Mouse (Mus musculus) myocyte (in vitro differentiated cells): Measurements from ENCODE around the gene Lrch4. TPM values are rescaled to one million over a fixed set of nuclear protein-coding genes. Genes with fewer than 3 reads are reported as not detected.

ENCODE experiments used
- H3K27me3 ChIP-seq: one replicate; pipeline ENCODE4 v1.6.1; 2011; ENCODE audit not compliant: control insufficient read depth, insufficient read depth, insufficient read length
- H3K36me3 ChIP-seq: one replicate; pipeline ENCODE4 v1.6.1; 2011; ENCODE audit not compliant: control insufficient read depth, insufficient read depth
- H3K4me2 ChIP-seq: one replicate; pipeline ENCODE4 v1.6.1; 2011; ENCODE audit warnings: low read depth, control low read depth
- H3K4me3 ChIP-seq: one replicate; pipeline ENCODE4 v1.5.1; 2011; ENCODE audit warnings: mild to moderate bottlenecking, control low read depth, moderate library complexity
- H3K79me2 ChIP-seq: one replicate; pipeline ENCODE4 v1.6.1; 2011; ENCODE audit not compliant: control insufficient read depth, insufficient read depth
- H3ac ChIP-seq: one replicate; pipeline ENCODE4 v1.6.1; 2011; ENCODE audit not compliant: control insufficient read depth, insufficient read length
- CEBPB ChIP-seq: IDR thresholded peaks from 2 replicates; pipeline ENCODE4 v1.6.1; 2011; ENCODE audit warnings: mild to moderate bottlenecking, moderate library complexity; ENCODE audit not compliant: poor library complexity, insufficient read depth, severe bottlenecking
- E2F4 ChIP-seq: IDR thresholded peaks from one replicate; pipeline ENCODE4 v1.6.1; 2011; ENCODE audit warnings: mild to moderate bottlenecking, control low read depth, moderate library complexity; ENCODE audit not compliant: insufficient read depth
- MAX ChIP-seq: IDR thresholded peaks from one replicate; pipeline ENCODE4 v1.6.1; 2011; ENCODE audit warnings: low read depth, mild to moderate bottlenecking, control low read depth
- MYOD1 ChIP-seq, 3 experiments: IDR thresholded peaks; one replicate each; pipeline ENCODE4 v1.6.1; 2011; ENCODE audit warnings: control low read depth in 2 of 3, low read depth in 2 of 3, mild to moderate bottlenecking in 2 of 3, moderate library complexity in 1 of 3; ENCODE audit not compliant: insufficient read length in 2 of 3, control insufficient read depth in 1 of 3
- MYOG ChIP-seq, 3 experiments: IDR thresholded peaks; one replicate each; pipeline ENCODE4 v1.6.1; 2011; ENCODE audit warnings: control low read depth in 2 of 3, low read depth in 2 of 3, mild to moderate bottlenecking in 2 of 3; ENCODE audit not compliant: insufficient read length in 2 of 3, control insufficient read depth in 1 of 3, insufficient read depth in 1 of 3
- POLR2A ChIP-seq: IDR thresholded peaks from one replicate; pipeline ENCODE4 v1.6.1; 2011; ENCODE audit warnings: low read depth, mild to moderate bottlenecking, control low read depth, moderate library complexity; ENCODE audit not compliant: insufficient read length
- POLR2AphosphoS2 ChIP-seq: IDR thresholded peaks from one replicate; pipeline ENCODE4 v1.6.1; 2011; ENCODE audit warnings: low read depth, control low read depth; ENCODE audit not compliant: insufficient read length
- REST ChIP-seq: IDR thresholded peaks from one replicate; pipeline ENCODE4 v1.6.1; 2011; ENCODE audit warnings: mild to moderate bottlenecking, control low read depth, moderate library complexity; ENCODE audit not compliant: insufficient read depth, insufficient read length
- SRF ChIP-seq: IDR thresholded peaks from one replicate; pipeline ENCODE4 v1.6.1; 2011; ENCODE audit warnings: low read depth; ENCODE audit not compliant: control insufficient read depth, insufficient read length
- TCF12 ChIP-seq: IDR thresholded peaks from one replicate; pipeline ENCODE4 v1.6.1; 2011; ENCODE audit warnings: mild to moderate bottlenecking, control low read depth; ENCODE audit not compliant: poor library complexity, insufficient read depth, severe bottlenecking
- TCF3 ChIP-seq: IDR thresholded peaks from one replicate; pipeline ENCODE4 v1.6.1; 2011; ENCODE audit warnings: low read depth, control low read depth; ENCODE audit not compliant: insufficient read length
- USF1 ChIP-seq: IDR thresholded peaks from one replicate; pipeline ENCODE4 v1.6.1; 2011; ENCODE audit warnings: low read depth, mild to moderate bottlenecking, control low read depth, moderate library complexity
- polyA plus RNA-seq: library from polyadenylated mRNA; unstranded; fragments of >200 nt; fragmentation: generic; extraction: Trizol; gene quantifications from one replicate; pipeline ENCODE4 v1.2.1, GENCODE M21; 2012; ENCODE audit warnings: missing spikeins

The Lrch4 gene
- polyA plus RNA-seq, 1 experiment: 29.1 TPM

- TF ChIP-seq POLR2AphosphoS2: no peak
- TF ChIP-seq SRF: no peak
- TF ChIP-seq TCF12: no peak
- TF ChIP-seq CEBPB: no peak
- TF ChIP-seq USF1: no peak
- TF ChIP-seq TCF3: no peak
- TF ChIP-seq MYOD1 (IDR thresholded peaks at IDR 0.05; ENCODE audit: control insufficient read depth in 1 of 3, insufficient read length in 2 of 3, low read depth in 2 of 3): no peak
- TF ChIP-seq E2F4: no peak
- no peak for TF ChIP-seq MYOG (IDR thresholded peaks at IDR 0.05; ENCODE audit: control insufficient read depth in 1 of 3, insufficient read depth in 1 of 3, insufficient read length in 2 of 3, low read depth in 2 of 3)
- TF ChIP-seq POLR2A: no peak
- TF ChIP-seq REST: no peak
- no peak for TF ChIP-seq MAX
- no peaks in the 10 kb centered on the region for H3K27me3 ChIP-seq
- no peak overlapping the region for H3K4me2 ChIP-seq
- no peak overlapping the region for H3ac ChIP-seq
- no peak overlapping the region for H3K4me3 ChIP-seq
- H3K36me3 ChIP-seq: no peaks in the 10 kb centered on the region
- peaks cover 26% of the 10 kb centered on the region for H3K79me2 ChIP-seq
These were observed 56.7 kb downstream of the Lrch4 start for GRCm38 (mm10) chr5:137685653-137686052.

- Histone ChIP-seq H3K36me3 (no peaks in the 10 kb centered on the region), H3ac (no peak overlapping the region), H3K79me2 (peaks cover 25% of the 10 kb centered on the region), H3K4me3 (no peak overlapping the region), H3K27me3 (no peaks in the 10 kb centered on the region), H3K4me2 (no peak overlapping the region)
- no peak for TF ChIP-seq REST
- no peak for TF ChIP-seq TCF3
- no peak for TF ChIP-seq E2F4
- no peak for TF ChIP-seq USF1
- TF ChIP-seq CEBPB: no peak
- no peak for TF ChIP-seq MYOG (IDR thresholded peaks at IDR 0.05; ENCODE audit: control insufficient read depth in 1 of 3, insufficient read depth in 1 of 3, insufficient read length in 2 of 3, low read depth in 2 of 3)
- no peak for TF ChIP-seq POLR2AphosphoS2
- no peak for TF ChIP-seq SRF
- TF ChIP-seq MAX: no peak
- no peak for TF ChIP-seq TCF12
- TF ChIP-seq POLR2A: no peak
- TF ChIP-seq MYOD1 (IDR thresholded peaks at IDR 0.05; ENCODE audit: control insufficient read depth in 1 of 3, insufficient read length in 2 of 3, low read depth in 2 of 3): no peak
These were observed 57.3 kb downstream of the Lrch4 start for GRCm38 (mm10) chr5:137686127-137686790.

- TF ChIP-seq CEBPB: no peak
- no peak for TF ChIP-seq POLR2A
- no peak for TF ChIP-seq POLR2AphosphoS2
- TF ChIP-seq TCF3: no peak
- no peak for TF ChIP-seq TCF12
- no peak for TF ChIP-seq E2F4
- no peak for TF ChIP-seq MYOD1 (IDR thresholded peaks at IDR 0.05; ENCODE audit: control insufficient read depth in 1 of 3, insufficient read length in 2 of 3, low read depth in 2 of 3)
- TF ChIP-seq USF1: no peak
- no peak for TF ChIP-seq REST
- no peak for TF ChIP-seq MAX
- no peak for TF ChIP-seq MYOG (IDR thresholded peaks at IDR 0.05; ENCODE audit: control insufficient read depth in 1 of 3, insufficient read depth in 1 of 3, insufficient read length in 2 of 3, low read depth in 2 of 3)
- TF ChIP-seq SRF: no peak
- Histone ChIP-seq H3ac (no peak overlapping the region), H3K79me2 (no peaks in the 10 kb centered on the region), H3K4me2 (no peak overlapping the region), H3K27me3 (no peaks in the 10 kb centered on the region), H3K36me3 (no peaks in the 10 kb centered on the region), H3K4me3 (no peak overlapping the region)
These were observed 61.1 kb downstream of the Lrch4 start for GRCm38 (mm10) chr5:137689974-137690373.

- no peak overlapping the region for H3K4me2 ChIP-seq
- TF ChIP-seq POLR2AphosphoS2: no peak
- TF ChIP-seq MYOD1 (IDR thresholded peaks at IDR 0.05; ENCODE audit: control insufficient read depth in 1 of 3, insufficient read length in 2 of 3, low read depth in 2 of 3): no peak
- no peak for TF ChIP-seq MAX
- TF ChIP-seq MYOG (IDR thresholded peaks at IDR 0.05; ENCODE audit: control insufficient read depth in 1 of 3, insufficient read depth in 1 of 3, insufficient read length in 2 of 3, low read depth in 2 of 3): no peak
- no peak for TF ChIP-seq REST
- no peak for TF ChIP-seq E2F4
These were observed 61.6 kb downstream of the Lrch4 start for GRCm38 (mm10) chr5:137690531-137690930.

More at GRCm38 (mm10) chr5:137690531-137690930, 61.6 kb downstream of the Lrch4 start:
- Histone ChIP-seq H3K79me2 (no peaks in the 10 kb centered on the region), H3K4me3 (no peak overlapping the region), H3ac (no peak overlapping the region), H3K36me3 (no peaks in the 10 kb centered on the region), H3K27me3 (peaks cover 2% of the 10 kb centered on the region)

Other genes starting within 250 kb of the Lrch4 start
- gene Zan, start 152.1 kb upstream of the Lrch4 start, polyA plus RNA-seq: 0.01 TPM
- gene Pop7, start 126.6 kb upstream of the Lrch4 start, polyA plus RNA-seq: 53.0 TPM
- 9.6 TPM for gene Gigyf1, start 110.6 kb upstream of the Lrch4 start, polyA plus RNA-seq
- gene Epo, start 95.9 kb upstream of the Lrch4 start, polyA plus RNA-seq: not detected
- 632 TPM for gene Gnb2, start 95.6 kb upstream of the Lrch4 start, polyA plus RNA-seq
- not detected for gene Actl6b, start 75.6 kb upstream of the Lrch4 start, polyA plus RNA-seq
- gene Tfr2, start 59.3 kb upstream of the Lrch4 start, polyA plus RNA-seq: 1.1 TPM
- 30.3 TPM for gene Mospd3, start 28.1 kb upstream of the Lrch4 start, polyA plus RNA-seq
- 368 TPM for gene Pcolce, start 15.3 kb upstream of the Lrch4 start, polyA plus RNA-seq
- 0.72 TPM for gene Fbxo24, start 119 bp upstream of the Lrch4 start, polyA plus RNA-seq
- 3.3 TPM for gene Gm20605, start 54 bp downstream of the Lrch4 start, polyA plus RNA-seq
- gene Sap25, start 12.2 kb downstream of the Lrch4 start, polyA plus RNA-seq: 4.6 TPM
- gene Irs3, start 16.6 kb downstream of the Lrch4 start, polyA plus RNA-seq: 0.04 TPM
- 8.7 TPM for gene Agfg2, start 55.6 kb downstream of the Lrch4 start, polyA plus RNA-seq
- 2.7 TPM for gene Nyap1, start 112.5 kb downstream of the Lrch4 start, polyA plus RNA-seq
- 48.1 TPM for gene Tsc22d4, start 116.6 kb downstream of the Lrch4 start, polyA plus RNA-seq
- gene Ppp1r35, start 149.7 kb downstream of the Lrch4 start, polyA plus RNA-seq: 40.4 TPM
- 34.4 TPM for gene Mepce, start 158.5 kb downstream of the Lrch4 start, polyA plus RNA-seq
- 2.2 TPM for gene Zcwpw1, start 158.7 kb downstream of the Lrch4 start, polyA plus RNA-seq
- 0.05 TPM for gene Pilra, start 207.2 kb downstream of the Lrch4 start, polyA plus RNA-seq
- gene Pilrb1, start 229.0 kb downstream of the Lrch4 start, polyA plus RNA-seq: not detected
- not detected for gene Pilrb2, start 242.7 kb downstream of the Lrch4 start, polyA plus RNA-seq